Comparison of ENCODE assay signal across 11 mouse cellular contexts in genomic region chr14:31407911-31408604, GRCm38 (mm10). TPM values are rescaled to one million over a fixed set of nuclear protein-coding genes. Genes with fewer than 3 reads are reported as not detected.
DNase-seq lines count a peak whose midpoint lies in the region; ATAC-seq and TF ChIP-seq lines count a peak whose summit lies in the region.
"Had no signal": no experiment of that assay in that cellular context is flagged by ENCODE, and none has a peak within 500 bp of the region (broad histone marks: within the 10 kb centered on the region; RNA-seq: fewer than 3 reads in every experiment).

No protein-coding gene starts in this region.

- TF ChIP-seq POLR2A in cerebellum, adult 2 months (IDR thresholded peaks at IDR 0.05; ENCODE audit: borderline replicate concordance, insufficient read depth, low read length), result no peak

- H3K9me3 ChIP-seq in midbrain, embryonic 10.5 days (replicated peaks), result no peaks in the 10 kb centered on the region
- no peaks in the 10 kb centered on the region for H3K9me3 ChIP-seq in midbrain, embryonic 16.5 days (replicated peaks; ENCODE audit: control insufficient read depth, low read length, poor library complexity, severe bottlenecking)
- H3K9me3 ChIP-seq in kidney, embryonic 16.5 days (ENCODE audit: low read length), result no peaks in the 10 kb centered on the region
- no peaks in the 10 kb centered on the region for H3K9me3 ChIP-seq in stomach, embryonic 16.5 days (replicated peaks; ENCODE audit: control insufficient read depth, low read length)
- H3K9me3 ChIP-seq in midbrain, embryonic 14.5 days (ENCODE audit: control insufficient read depth, low read length), result no peaks in the 10 kb centered on the region
- H3K9me3 ChIP-seq: forebrain, embryonic 13.5 days; megakaryocyte, embryonic 14.5 days had no signal

- no peak overlapping the region for H3K4me3 ChIP-seq in cerebellum, adult 2 months (replicated peaks; ENCODE audit: insufficient read depth, low read depth, low read length)
- H3K4me3 ChIP-seq in midbrain, embryonic 10.5 days, result no peak overlapping the region
- no peak overlapping the region for H3K4me3 ChIP-seq in midbrain, embryonic 16.5 days (ENCODE audit: low read depth, low read length)
- no peak overlapping the region for H3K4me3 ChIP-seq in kidney, embryonic 16.5 days (ENCODE audit: low read length)
- H3K4me3 ChIP-seq in stomach, embryonic 16.5 days (replicated peaks; ENCODE audit: low read length), result no peak overlapping the region
- H3K4me3 ChIP-seq in midbrain, embryonic 14.5 days (replicated peaks; ENCODE audit: low read depth, low read length), result no peak overlapping the region
- H3K4me3 ChIP-seq: forebrain, embryonic 13.5 days; megakaryocyte, embryonic 14.5 days had no signal

- H3K9ac ChIP-seq in midbrain, embryonic 16.5 days (ENCODE audit: low read depth, low read length), result no peak overlapping the region
- peak overlapping the region; percentile 5; the same call in 1 of the 2 replicates for H3K9ac ChIP-seq in kidney, embryonic 16.5 days (replicated peaks; ENCODE audit: low read length)
- H3K9ac ChIP-seq in stomach, embryonic 16.5 days (ENCODE audit: low read length), result no peak overlapping the region
- H3K9ac ChIP-seq in midbrain, embryonic 14.5 days (replicated peaks; ENCODE audit: low read length), result no peak overlapping the region
- H3K9ac ChIP-seq: forebrain, embryonic 13.5 days had no signal

- no peak for ATAC-seq in midbrain, embryonic 16.5 days
- ATAC-seq in kidney, embryonic 16.5 days (ENCODE audit: low FRiP score, low TSS enrichment), result 0 out of 2 replicates have a peak, but pooled peaks have one; percentile 36
- no peak for ATAC-seq in stomach, embryonic 16.5 days (ENCODE audit: insufficient read depth, low FRiP score)
- no peak for ATAC-seq in midbrain, embryonic 14.5 days (ENCODE audit: low FRiP score, low TSS enrichment)
- ATAC-seq: forebrain, embryonic 13.5 days had no signal

- H3K4me2 ChIP-seq in midbrain, embryonic 16.5 days (ENCODE audit: low read length), result no peak overlapping the region
- H3K4me2 ChIP-seq in kidney, embryonic 16.5 days (replicated peaks; ENCODE audit: low read depth, low read length), result 0 out of 2 replicates have a peak overlapping the region, but pooled peaks have one; percentile 3
- H3K4me2 ChIP-seq in stomach, embryonic 16.5 days (ENCODE audit: low read depth, low read length), result no peak overlapping the region
- H3K4me2 ChIP-seq in midbrain, embryonic 14.5 days (ENCODE audit: low read length), result no peak overlapping the region
- H3K4me2 ChIP-seq: forebrain, embryonic 13.5 days had no signal

- no peaks in the 10 kb centered on the region for H3K27me3 ChIP-seq in cerebellum, adult 2 months (ENCODE audit: control insufficient read depth, insufficient read depth, low read length)
- H3K27me3 ChIP-seq in midbrain, embryonic 10.5 days (ENCODE audit: low read depth, poor library complexity, severe bottlenecking), result no peaks in the 10 kb centered on the region
- no peaks in the 10 kb centered on the region for H3K27me3 ChIP-seq in midbrain, embryonic 16.5 days (ENCODE audit: control insufficient read depth, insufficient read depth, low read depth, low read length)
- no peaks in the 10 kb centered on the region for H3K27me3 ChIP-seq in kidney, embryonic 16.5 days (ENCODE audit: insufficient read depth, low read length)
- no peaks in the 10 kb centered on the region for H3K27me3 ChIP-seq in stomach, embryonic 16.5 days (ENCODE audit: control insufficient read depth, insufficient read depth, low read length)
- no peaks in the 10 kb centered on the region for H3K27me3 ChIP-seq in midbrain, embryonic 14.5 days (ENCODE audit: control insufficient read depth, insufficient read depth, low read length)
- H3K27me3 ChIP-seq: forebrain, embryonic 13.5 days had no signal

- H3K4me1 ChIP-seq in cerebellum, adult 2 months (ENCODE audit: control insufficient read depth, insufficient read depth, low read length), result peaks cover 76% of the 10 kb centered on the region
- peaks cover 26% of the 10 kb centered on the region for H3K4me1 ChIP-seq in midbrain, embryonic 10.5 days
- H3K4me1 ChIP-seq in midbrain, embryonic 16.5 days (ENCODE audit: control insufficient read depth, insufficient read depth, low read length), result no peaks in the 10 kb centered on the region
- H3K4me1 ChIP-seq in kidney, embryonic 16.5 days (ENCODE audit: insufficient read depth, low read length), result peaks cover 54% of the 10 kb centered on the region
- H3K4me1 ChIP-seq in stomach, embryonic 16.5 days (ENCODE audit: control insufficient read depth, insufficient read depth, low read length), result peaks cover 4% of the 10 kb centered on the region; the same call in 1 of the 2 replicates
- no peaks in the 10 kb centered on the region for H3K4me1 ChIP-seq in midbrain, embryonic 14.5 days (ENCODE audit: control insufficient read depth, insufficient read depth, low read length)
- H3K4me1 ChIP-seq: forebrain, embryonic 13.5 days had no signal

- peaks cover 9% of the 10 kb centered on the region; the same call in 1 of the 2 replicates for H3K36me3 ChIP-seq in midbrain, embryonic 10.5 days
- H3K36me3 ChIP-seq in midbrain, embryonic 16.5 days (ENCODE audit: control insufficient read depth, insufficient read depth, low read length), result peaks cover 5% of the 10 kb centered on the region
- H3K36me3 ChIP-seq in kidney, embryonic 16.5 days (ENCODE audit: insufficient read depth, low read length), result no peaks in the 10 kb centered on the region; the same call in 1 of the 2 replicates
- no peaks in the 10 kb centered on the region for H3K36me3 ChIP-seq in stomach, embryonic 16.5 days (ENCODE audit: control insufficient read depth, insufficient read depth, low read length)
- peaks cover 48% of the 10 kb centered on the region for H3K36me3 ChIP-seq in midbrain, embryonic 14.5 days (ENCODE audit: control insufficient read depth, insufficient read depth, low read length)

- WGBS in cerebellum, adult 2 months, result 57% methylated on average over 6 of the region's 6 CpGs
- 70% methylated on average over 6 of the region's 6 CpGs for WGBS in midbrain, embryonic 10.5 days
- 80% methylated on average over 6 of the region's 6 CpGs for WGBS in midbrain, embryonic 16.5 days
- WGBS in kidney, embryonic 16.5 days, result 61% methylated on average over 6 of the region's 6 CpGs
- WGBS in stomach, embryonic 16.5 days, result 62% methylated on average over 6 of the region's 6 CpGs
- 87% methylated on average over 6 of the region's 6 CpGs for WGBS in midbrain, embryonic 14.5 days

- no peak for TF ChIP-seq CTCF in cerebellum, adult 2 months (IDR thresholded peaks at IDR 0.05; ENCODE audit: borderline replicate concordance, insufficient read depth, low read depth, low read length)

- peak overlapping the region; percentile 83 for H3K27ac ChIP-seq in cerebellum, adult 2 months (ENCODE audit: insufficient read depth, low read length)
- peak overlapping the region; percentile 40; the same call in 1 of the 2 replicates for H3K27ac ChIP-seq in midbrain, embryonic 10.5 days (replicated peaks)
- H3K27ac ChIP-seq in midbrain, embryonic 16.5 days (ENCODE audit: low read length), result no peak overlapping the region
- peak overlapping the region; percentile 79 for H3K27ac ChIP-seq in kidney, embryonic 16.5 days (ENCODE audit: low read length)
- H3K27ac ChIP-seq in stomach, embryonic 16.5 days (ENCODE audit: low read length), result peak overlapping the region; percentile 43
- H3K27ac ChIP-seq in midbrain, embryonic 14.5 days (replicated peaks; ENCODE audit: low read depth, low read length), result no peak overlapping the region
- H3K27ac ChIP-seq: forebrain, embryonic 13.5 days had no signal

- DNase-seq in cerebellum, adult 2 months, result peak in 1 of 2 experiments; percentile 48
- no peak for DNase-seq in cerebellum, adult 11 months
- DNase-seq in midbrain, embryonic 10.5 days (ENCODE audit: low spot score), result no peak
- no peak for DNase-seq in midbrain, embryonic 14.5 days
- DNase-seq in right cerebral cortex, postnatal 25 days, result no peak
- DNase-seq: right cerebral cortex, postnatal 14 days had no signal

RNA-seq across cellular contexts. Expression of gene Sh3bp5, which starts 27.8 kb away (rescaled TPM):
- polyA plus RNA-seq in cerebellum, adult 2 months (2012; rRNA removed), result 72.9 and 77.1 TPM in 2 replicates
- polyA plus RNA-seq in midbrain, embryonic 10.5 days (2016; fragmentation: Nextera tagmentation; extraction: Ambion mirVana), result 17.3 and 22.8 TPM in 2 replicates
- 156 and 158 TPM in 2 replicates for polyA plus RNA-seq in midbrain, embryonic 16.5 days (2015; fragmentation: Nextera tagmentation; extraction: Ambion mirVana)
- 34.1 and 39.0 TPM in 2 replicates for polyA plus RNA-seq in kidney, embryonic 16.5 days (2015; fragmentation: Nextera tagmentation; extraction: Ambion mirVana)
- 19.5 and 20.0 TPM in 2 replicates for polyA plus RNA-seq in stomach, embryonic 16.5 days (2015; fragmentation: Nextera tagmentation; extraction: Ambion mirVana)
- 40.0 and 82.4 TPM in 2 replicates for polyA plus RNA-seq in midbrain, embryonic 14.5 days (2014; fragmentation: Nextera tagmentation; extraction: Ambion mirVana)

Comparison
In these comparisons a context has a peak if more than half of its experiments do, and no peak if none do; other contexts are left out.
1. H3K27ac ChIP-seq: peak in cerebellum, adult 2 months (single experiment), midbrain, embryonic 10.5 days (single experiment), kidney, embryonic 16.5 days (single experiment) and stomach, embryonic 16.5 days (single experiment); none in midbrain, embryonic 16.5 days (single experiment) and midbrain, embryonic 14.5 days (single experiment).